Mouse (Mus musculus): Measurements from ENCODE around the gene Drap1.

- TF ChIP-seq CTCF (IDR thresholded peaks at IDR 0.05; ENCODE audit: low read depth): no peak
- no peak for TF ChIP-seq EP300 (optimal IDR thresholded peaks at IDR 0.05)
These were observed 5.9 kb downstream of the Drap1 start for GRCm38 (mm10) chr19:5418750-5419466.

Data from stomach, postnatal 0 days (tissue).